Mouse (Mus musculus) telencephalon, adult 2 months (tissue): ENCODE measurements around the gene Evc2.
A peak's percentile ranks its signal among the peaks of the same experiment; 100 is the strongest.

Source experiments
- DNase-seq: peaks from one replicate; pipeline ENCODE4 v3.0.0-alpha.2; 2011; ENCODE audit warnings: low read depth, low spot score

The Evc2 gene

GRCm38 (mm10) chr5:37338288-37338687 lies at the start of gene Evc2:
Gene Evc2 (plus strand): TSS chr5:37338499.
- peak; percentile 71 for DNase-seq

GRCm38 (mm10) chr5:37289236-37289635 lies 49.1 kb upstream of the Evc2 start:
- DNase-seq: no peak

GRCm38 (mm10) chr5:37290983-37291382 lies 47.3 kb upstream of the Evc2 start:
- DNase-seq: no peak

- DNase-seq: no peak
These were observed 41.6 kb upstream of the Evc2 start for GRCm38 (mm10) chr5:37296717-37297116.

GRCm38 (mm10) chr5:37298370-37298769 lies 39.9 kb upstream of the Evc2 start:
- no peak for DNase-seq

- DNase-seq: no peak
These were observed 28.3 kb upstream of the Evc2 start for GRCm38 (mm10) chr5:37310026-37310425.

- no peak for DNase-seq
These were observed 25.1 kb upstream of the Evc2 start for GRCm38 (mm10) chr5:37312980-37313722.

- no peak for DNase-seq
These were observed 19.6 kb upstream of the Evc2 start for GRCm38 (mm10) chr5:37318715-37319114.

GRCm38 (mm10) chr5:37320174-37320573 lies 18.1 kb upstream of the Evc2 start:
- DNase-seq: peak; percentile 76

GRCm38 (mm10) chr5:37320761-37321160 lies 17.5 kb upstream of the Evc2 start:
- DNase-seq: no peak

- no peak for DNase-seq
These were observed 11.6 kb upstream of the Evc2 start for GRCm38 (mm10) chr5:37326675-37327074.

- DNase-seq: no peak
These were observed 7.7 kb upstream of the Evc2 start for GRCm38 (mm10) chr5:37330449-37331132.

- DNase-seq: no peak
These were observed 7.2 kb upstream of the Evc2 start for GRCm38 (mm10) chr5:37331133-37331505.

GRCm38 (mm10) chr5:37332066-37332465 lies 6.2 kb upstream of the Evc2 start:
- DNase-seq: no peak

GRCm38 (mm10) chr5:37335061-37335460 lies 3.2 kb upstream of the Evc2 start:
- DNase-seq: no peak

GRCm38 (mm10) chr5:37336485-37337105 lies 1.7 kb upstream of the Evc2 start, which contains the start of gene Evc:
Gene Evc (minus strand): TSS chr5:37336894.
- DNase-seq: no peak

GRCm38 (mm10) chr5:37337696-37338095 lies 603 bp upstream of the Evc2 start:
- no peak for DNase-seq

GRCm38 (mm10) chr5:37343962-37344361 lies 5.7 kb downstream of the Evc2 start:
- DNase-seq: no peak

GRCm38 (mm10) chr5:37351791-37352190 lies 13.5 kb downstream of the Evc2 start:
- no peak for DNase-seq

- no peak for DNase-seq
These were observed 16.1 kb downstream of the Evc2 start for GRCm38 (mm10) chr5:37354385-37354784.

GRCm38 (mm10) chr5:37356027-37356426 lies 17.7 kb downstream of the Evc2 start:
- no peak for DNase-seq

- DNase-seq: no peak
These were observed 24.3 kb downstream of the Evc2 start for GRCm38 (mm10) chr5:37362618-37363017.

- no peak for DNase-seq
These were observed 25.0 kb downstream of the Evc2 start for GRCm38 (mm10) chr5:37363284-37363683.
